Mouse (Mus musculus) CH12.LX (cell line): Measurements from ENCODE around the gene Syncrip. TPM values are rescaled to one million over a fixed set of nuclear protein-coding genes. Genes with fewer than 3 reads are reported as not detected.

ENCODE experiments used
- DNase-seq: peaks from one replicate; pipeline ENCODE4 v3.0.0-alpha.2; 2013; ENCODE audit errors: extremely low read depth
- H3K27ac ChIP-seq: 2 replicates; pipeline ENCODE4 v1.5.1; 2012; ENCODE audit warnings: low read depth, mild to moderate bottlenecking, control low read depth, moderate library complexity; ENCODE audit not compliant: insufficient read depth
- H3K27me3 ChIP-seq: replicated peaks from 2 replicates; pipeline ENCODE3; 2012; ENCODE audit warnings: inconsistent platforms
- H3K36me3 ChIP-seq, 2 experiments: replicated peaks in 1 of 2; 2 replicates each; pipeline versions ENCODE3 to v1.6.1; 2012; ENCODE audit warnings: inconsistent platforms in 1 of 2, low read length in 1 of 2, mild to moderate bottlenecking in 1 of 2, mixed read lengths in 1 of 2, moderate library complexity in 1 of 2; ENCODE audit not compliant: control insufficient read depth in 1 of 2, insufficient read depth in 1 of 2
- H3K4me1 ChIP-seq, 2 experiments: 2 replicates each; pipeline ENCODE4 v1.6.1; 2012; ENCODE audit warnings: inconsistent platforms in 1 of 2, moderate library complexity in 1 of 2; ENCODE audit not compliant: insufficient read depth in 2 of 2, control insufficient read depth in 1 of 2
- H3K4me2 ChIP-seq: 2 replicates; pipeline ENCODE4 v1.6.1; 2012; ENCODE audit warnings: low read depth, mild to moderate bottlenecking, control low read depth; ENCODE audit not compliant: poor library complexity, insufficient read depth, severe bottlenecking
- H3K4me3 ChIP-seq, 3 experiments: fragments of 150-350 bp in 1 of 3; sonication (generic) in 1 of 3; replicated peaks in 1 of 3; 2 replicates each; pipeline versions ENCODE3 to v1.5.1; 2011 to 2012; ENCODE audit warnings: low read depth in 2 of 3, low read length in 2 of 3, mild to moderate bottlenecking in 2 of 3, moderate library complexity in 2 of 3, control low read depth in 1 of 3, improper control_type of control experiment in 1 of 3, inconsistent platforms in 1 of 3, mixed read lengths in 1 of 3; ENCODE audit not compliant: poor library complexity in 1 of 3
- H3K79me2 ChIP-seq: replicated peaks from 2 replicates; pipeline ENCODE4 v1.6.1; 2012; ENCODE audit warnings: mild to moderate bottlenecking, moderate library complexity; ENCODE audit not compliant: control insufficient read depth, poor library complexity, insufficient read depth, severe bottlenecking; ENCODE audit errors: extremely low read depth
- H3K9ac ChIP-seq: 2 replicates; pipeline ENCODE4 v1.6.1; 2012; ENCODE audit warnings: low read depth, mild to moderate bottlenecking, control low read depth, moderate library complexity; ENCODE audit not compliant: insufficient read depth
- H3K9me3 ChIP-seq: replicated peaks from 2 replicates; pipeline ENCODE3; 2012; ENCODE audit warnings: low read length, inconsistent platforms, mixed read lengths
- BHLHE40 ChIP-seq: IDR thresholded peaks from 2 replicates; pipeline ENCODE4 v1.6.1; 2011; ENCODE audit warnings: mild to moderate bottlenecking, low read depth, low read length, improper control_type of control experiment
- CHD2 ChIP-seq: IDR thresholded peaks from 2 replicates; pipeline ENCODE4 v1.6.1; 2011; ENCODE audit warnings: low read length, improper control_type of control experiment
- E2F4 ChIP-seq: IDR thresholded peaks from 2 replicates; pipeline ENCODE4 v1.6.1; 2011; ENCODE audit warnings: low read depth, low read length, improper control_type of control experiment; ENCODE audit not compliant: insufficient replicate concordance
- ELF1 ChIP-seq: IDR thresholded peaks from 2 replicates; pipeline ENCODE4 v1.6.1; 2014; ENCODE audit warnings: low read depth, mild to moderate bottlenecking, inconsistent platforms, low read length, improper control_type of control experiment
- ETS1 ChIP-seq: conservative IDR thresholded peaks from 2 replicates; pipeline ENCODE4 v1.6.1; 2012; ENCODE audit warnings: low read depth, mild to moderate bottlenecking, inconsistent platforms, low read length, improper control_type of control experiment, moderate library complexity
- GABPA ChIP-seq: IDR thresholded peaks from 2 replicates; pipeline ENCODE4 v1.6.1; 2012; ENCODE audit warnings: low read depth, low read length, improper control_type of control experiment, inconsistent platforms; ENCODE audit not compliant: insufficient replicate concordance
- JUND ChIP-seq: conservative IDR thresholded peaks from 2 replicates; pipeline ENCODE4 v1.6.1; 2011; ENCODE audit warnings: low read depth, low read length, improper control_type of control experiment
- MAX ChIP-seq: IDR thresholded peaks from 2 replicates; pipeline ENCODE4 v1.6.1; 2011; ENCODE audit warnings: low read length, improper control_type of control experiment
- MEF2A ChIP-seq: IDR thresholded peaks from 2 replicates; pipeline ENCODE4 v1.6.1; 2014; ENCODE audit warnings: low read depth, mild to moderate bottlenecking, inconsistent platforms, low read length, improper control_type of control experiment, borderline replicate concordance
- MXI1 ChIP-seq: IDR thresholded peaks from 2 replicates; pipeline ENCODE4 v1.6.1; 2011; ENCODE audit warnings: mild to moderate bottlenecking, low read depth, low read length, improper control_type of control experiment
- NRF1 ChIP-seq: IDR thresholded peaks from 2 replicates; pipeline ENCODE4 v1.6.1; 2014; ENCODE audit warnings: low read depth, mild to moderate bottlenecking, inconsistent platforms, low read length, improper control_type of control experiment, moderate library complexity
- POLR2A ChIP-seq: IDR thresholded peaks from 2 replicates; pipeline ENCODE4 v1.6.1; 2011; ENCODE audit warnings: low read depth, mild to moderate bottlenecking, improper control_type of control experiment, low read length
- POLR2AphosphoS2 ChIP-seq: IDR thresholded peaks from 2 replicates; pipeline ENCODE4 v1.6.1; 2011; ENCODE audit warnings: low read depth, low read length, improper control_type of control experiment
- RAD21 ChIP-seq: IDR thresholded peaks from 2 replicates; pipeline ENCODE4 v1.6.1; 2011; ENCODE audit warnings: low read depth, mild to moderate bottlenecking, low read length, improper control_type of control experiment, moderate library complexity
- SIN3A ChIP-seq: IDR thresholded peaks from 2 replicates; pipeline ENCODE4 v1.6.1; 2012; ENCODE audit warnings: low read length, improper control_type of control experiment, inconsistent platforms
- TBP ChIP-seq: conservative IDR thresholded peaks from 2 replicates; pipeline ENCODE4 v1.6.1; 2011; ENCODE audit warnings: low read depth, low read length, improper control_type of control experiment
- TCF12 ChIP-seq: IDR thresholded peaks from 2 replicates; pipeline ENCODE4 v1.6.1; 2014; ENCODE audit warnings: low read depth, mild to moderate bottlenecking, inconsistent platforms, low read length, improper control_type of control experiment
- USF1 ChIP-seq: IDR thresholded peaks from 2 replicates; pipeline ENCODE4 v1.6.1; 2014; ENCODE audit warnings: low read depth, mild to moderate bottlenecking, inconsistent platforms, low read length, improper control_type of control experiment
- USF2 ChIP-seq: conservative IDR thresholded peaks from 2 replicates; pipeline ENCODE4 v1.6.1; 2011; ENCODE audit warnings: low read depth, low read length, improper control_type of control experiment
- ZNF384 ChIP-seq: IDR thresholded peaks from 2 replicates; pipeline ENCODE4 v1.6.1; 2012; ENCODE audit warnings: low read depth, low read length, improper control_type of control experiment, inconsistent platforms
- dilution Hi-C: fragments of 300-500 bp; cut with MboI; formaldehyde crosslinking; loops from 2 replicates; pipeline ENCODE4 v1.14.3; 2020; ENCODE audit warnings: low sequenced_read_pairs; ENCODE audit not compliant: extremely low pct_unique_long_range_greater_than_20kb, extremely low pct_ligation_motif_present
- in situ Hi-C: fragments of 300-500 bp; cut with MboI; formaldehyde crosslinking; loops from 3 replicates; pipeline ENCODE4 v1.14.3; 2019; ENCODE audit warnings: low sequenced_read_pairs, low pct_ligation_motif_present, low pct_unique_long_range_greater_than_20kb, mixed read lengths
- polyA plus RNA-seq: library from polyadenylated mRNA; unstranded; fragments of >175 nt; gene quantifications from 2 replicates; pipeline ENCODE4 v1.2.1, GENCODE M21; 2012; ENCODE audit warnings: low read depth; ENCODE audit not compliant: insufficient read length
- total RNA-seq, 2 experiments: library from RNA; depleted of rRNA; stranded (reverse); fragments of 300-350 nt in 1 of 2; fragments of >200 nt in 1 of 2; gene quantifications; 2 replicates each; pipeline ENCODE4 v1.2.3; 2012 to 2014

Gene Syncrip
- total and polyA plus RNA-seq, 3 experiments: 102 to 227 (median 213) TPM

- H3K4me3 ChIP-seq: peak overlapping the region in 2 of 3 experiments; percentile 3 to 45
- H3K79me2 ChIP-seq: no peaks in the 10 kb centered on the region
- peaks cover 11 to 39% of the 10 kb centered on the region in 2 experiments for H3K36me3 ChIP-seq
- no peaks in the 10 kb centered on the region for H3K9me3 ChIP-seq
- H3K4me1 ChIP-seq: no peaks in the 10 kb centered on the region; a peak in 1 of 4 replicates
- DNase-seq: no peak
- H3K27me3 ChIP-seq: no peaks in the 10 kb centered on the region
- no peak overlapping the region for H3K4me2 ChIP-seq
- peak overlapping the region; percentile 32 for H3K27ac ChIP-seq
- H3K9ac ChIP-seq: no peak overlapping the region; the same call in 1 of the 2 replicates
- dilution Hi-C loops: no loop called here
- TF ChIP-seq GABPA (no peak), BHLHE40 (0 out of 2 replicates have a peak, but pooled peaks have one; percentile 3), ZNF384 (peak; percentile 96)
- in situ Hi-C loops: no loop called here
Measured at GRCm38 (mm10) chr9:88424356-88424755, 58.0 kb downstream of the Syncrip start.

DNA sequence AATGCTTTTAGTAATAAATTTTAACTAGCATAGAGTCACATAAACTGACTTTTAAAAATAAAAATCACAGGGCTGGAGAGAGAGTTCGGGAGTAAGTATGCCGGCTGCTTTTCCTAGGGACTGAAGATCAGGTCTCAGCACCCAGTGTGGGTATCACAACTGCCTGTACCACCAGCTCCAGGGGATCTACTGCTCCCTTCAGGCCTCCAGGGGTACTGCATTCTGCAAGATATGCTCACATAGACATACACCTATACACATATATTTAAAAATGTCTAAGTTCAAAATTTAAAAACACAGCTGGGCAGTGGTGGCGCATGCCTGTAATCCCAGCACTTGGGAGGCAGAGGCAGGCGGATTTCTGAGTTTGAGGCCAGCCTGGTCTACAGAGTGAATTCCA, 59.9 kb downstream of the Syncrip start:
- H3K79me2 ChIP-seq: no peaks in the 10 kb centered on the region
- H3K27ac ChIP-seq: no peak overlapping the region
- dilution Hi-C loops (no loop called here), in situ Hi-C loops (no loop called here)
- TF ChIP-seq POLR2AphosphoS2 (no peak), MXI1 (no peak), TBP (no peak), USF2 (no peak), BHLHE40 (no peak), JUND (no peak)
- H3K9ac ChIP-seq: no peak overlapping the region
- no peak overlapping the region for H3K4me2 ChIP-seq
- H3K36me3 ChIP-seq: peaks cover 8 to 34% of the 10 kb centered on the region in 2 experiments
- H3K9me3 ChIP-seq: no peaks in the 10 kb centered on the region
- DNase-seq: no peak
- no peak overlapping the region for H3K4me3 ChIP-seq
- no peaks in the 10 kb centered on the region; a peak in 1 of 4 replicates for H3K4me1 ChIP-seq
- H3K27me3 ChIP-seq: no peaks in the 10 kb centered on the region

DNA sequence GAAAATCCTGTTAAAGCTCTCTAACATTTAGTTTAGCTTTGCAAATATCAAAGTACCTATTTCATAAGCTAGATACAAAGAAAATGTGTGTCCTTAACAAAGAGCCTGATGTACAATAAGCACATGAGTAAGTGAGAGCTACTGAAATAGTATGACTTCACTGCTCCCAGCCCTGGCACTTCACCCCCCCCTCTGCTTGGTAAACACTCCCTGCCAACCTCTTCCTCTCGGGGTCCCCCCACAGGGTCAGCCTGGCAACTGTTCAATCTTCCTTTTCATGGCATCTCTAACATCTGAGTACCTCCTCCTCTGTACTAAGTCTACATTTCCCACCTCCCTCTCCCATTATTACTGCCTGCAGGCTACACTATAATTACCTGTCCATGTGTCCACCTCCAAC, 65.6 kb downstream of the Syncrip start:
- H3K27me3 ChIP-seq: no peaks in the 10 kb centered on the region
- dilution Hi-C loops: no loop called here
- H3K9ac ChIP-seq: no peak overlapping the region
- DNase-seq: no peak
- H3K9me3 ChIP-seq: no peaks in the 10 kb centered on the region
- in situ Hi-C loops: no loop called here
- no peak overlapping the region for H3K4me3 ChIP-seq
- H3K4me2 ChIP-seq: no peak overlapping the region
- TF ChIP-seq SIN3A: no peak
- TF ChIP-seq USF1: no peak
- no peak for TF ChIP-seq CHD2
- TF ChIP-seq E2F4: no peak
- no peak for TF ChIP-seq MAX
- TF ChIP-seq NRF1: no peak
- no peak for TF ChIP-seq ELF1
- no peak for TF ChIP-seq ETS1
- no peak for TF ChIP-seq POLR2A
- no peak for TF ChIP-seq MEF2A
- TF ChIP-seq RAD21: no peak
- no peak for TF ChIP-seq TCF12
- TF ChIP-seq, all 38 proteins: peak for 0
- no peaks in the 10 kb centered on the region for H3K4me1 ChIP-seq
- no peak overlapping the region for H3K27ac ChIP-seq
- no peaks in the 10 kb centered on the region for H3K79me2 ChIP-seq
- peaks cover 8 to 41% of the 10 kb centered on the region in 2 experiments for H3K36me3 ChIP-seq
